Mouse (Mus musculus) kidney, adult 10 weeks (tissue): Measurements from ENCODE around the gene Rsf1. TPM values are rescaled to one million over a fixed set of nuclear protein-coding genes. Genes with fewer than 3 reads are reported as not detected.

Experiments used
- polyA plus RNA-seq: library from polyadenylated mRNA; stranded (reverse); fragments of 350-450 nt; fragmentation: Illumina TruSeq; extraction: RNeasy Lipid Tissue Mini Kit (QIAGEN cat#74804); gene quantifications from one replicate; pipeline ENCODE4 v1.2.3, GENCODE M21; 2014; ENCODE audit warnings: low read depth, low replicate concordance

Gene Rsf1
- polyA plus RNA-seq = 17.0 TPM

GRCm38 (mm10) chr7:97579067-97579975 is at the start of gene Rsf1, which contains the start of gene Aamdc:
Rsf1 (plus strand) TSS chr7:97579889.
Aamdc (minus strand) TSS chr7:97579497.

GRCm38 (mm10) chr7:97696506-97697254 is 117.0 kb downstream of the Rsf1 start, which contains the start of gene Clns1a:
Clns1a (plus strand) TSS chr7:97696634.

GRCm38 (mm10) chr7:97737638-97738456 is 158.2 kb downstream of the Rsf1 start, which contains the start of gene Aqp11:
Aqp11 (minus strand) TSS chr7:97738289.

Other genes with a start within 250 kb of the Rsf1 start
- gene Usp35, start 247.9 kb upstream of the Rsf1 start, polyA plus RNA-seq = not detected
- gene Kctd21, start 247.6 kb upstream of the Rsf1 start, polyA plus RNA-seq = 4.4 TPM
- gene Alg8, start 208.3 kb upstream of the Rsf1 start, polyA plus RNA-seq = 12.3 TPM
- gene Ndufc2, start 179.9 kb upstream of the Rsf1 start, polyA plus RNA-seq = 355 TPM
- gene Thrsp, start 162.2 kb upstream of the Rsf1 start, polyA plus RNA-seq = 2.4 TPM
- gene Kctd14, start 128.6 kb upstream of the Rsf1 start, polyA plus RNA-seq = 2.1 TPM
- 51.1 TPM for gene Ints4, start 98.9 kb upstream of the Rsf1 start, polyA plus RNA-seq
- gene Aamdc, start 392 bp upstream of the Rsf1 start, polyA plus RNA-seq = 41.4 TPM
- 61.8 TPM for gene Clns1a, start 116.7 kb downstream of the Rsf1 start, polyA plus RNA-seq
- gene Aqp11, start 158.4 kb downstream of the Rsf1 start, polyA plus RNA-seq = 65.1 TPM
- gene Pak1, start 208.7 kb downstream of the Rsf1 start, polyA plus RNA-seq = 58.6 TPM